Mouse (Mus musculus) heart, adult 2 months (tissue): ENCODE measurements around the gene Ccr5. TPM values are rescaled to one million over a fixed set of nuclear protein-coding genes. Genes with fewer than 3 reads are reported as not detected.
"Not testable (repeated sequence)": the region's sequence is repeated elsewhere in the genome, so short reads cannot be mapped to it uniquely, and the experiment has no call there.

Source experiments
- DNase-seq, 2 experiments: peaks; one replicate each; pipeline ENCODE4 v3.0.0; 2021
- H3K27ac ChIP-seq: fragments of 200-600 bp; 2 replicates; pipeline ENCODE4 v1.8.1; 2022
- H3K27me3 ChIP-seq: fragments of 200-500 bp; 2 replicates; pipeline ENCODE4 v1.6.1; 2012; ENCODE audit warnings: mild to moderate bottlenecking, low read length, inconsistent platforms, mixed read lengths; ENCODE audit not compliant: control insufficient read depth, insufficient read depth
- H3K36me3 ChIP-seq: fragments of 200-500 bp; 2 replicates; pipeline ENCODE4 v1.6.1; 2012; ENCODE audit warnings: low read length, inconsistent platforms; ENCODE audit not compliant: control insufficient read depth, insufficient read depth
- H3K4me1 ChIP-seq: fragments of 200-500 bp; 2 replicates; pipeline ENCODE4 v1.6.1; 2011; ENCODE audit warnings: low read length; ENCODE audit not compliant: control insufficient read depth, insufficient read depth
- H3K4me3 ChIP-seq: fragments of 200-600 bp; 2 replicates; pipeline ENCODE4 v1.8.1; 2022
- H3K79me2 ChIP-seq: fragments of 200-500 bp; replicated peaks from 2 replicates; pipeline ENCODE4 v1.6.1; 2012; ENCODE audit warnings: mild to moderate bottlenecking, inconsistent platforms, low read length, moderate library complexity, mixed read lengths; ENCODE audit not compliant: control insufficient read depth, insufficient read depth
- H3K9ac ChIP-seq: fragments of 200-500 bp; 2 replicates; pipeline ENCODE4 v1.6.1; 2012; ENCODE audit warnings: low read depth, mild to moderate bottlenecking, control low read depth, inconsistent platforms, low read length, mixed read lengths
- CTCF ChIP-seq: fragments of 200-600 bp; IDR thresholded peaks from 2 replicates; pipeline ENCODE4 v1.8.1; 2022; ENCODE audit warnings: antibody characterized with exemption, mild to moderate bottlenecking, moderate library complexity
- EP300 ChIP-seq: fragments of 200-500 bp; IDR thresholded peaks from 2 replicates; pipeline ENCODE4 v1.6.1; 2011; ENCODE audit warnings: low read depth, low read length, control low read depth; ENCODE audit not compliant: insufficient read depth
- POLR2A ChIP-seq: fragments of 200-500 bp; IDR thresholded peaks from 2 replicates; pipeline ENCODE4 v1.6.1; 2011; ENCODE audit warnings: mild to moderate bottlenecking, low read depth, low read length, control low read depth; ENCODE audit not compliant: insufficient read depth
- WGBS: fragments of 180-500 bp; shearing (Covaris S2); methylation state at CpG from one replicate; pipeline ENCODE4 v1.1.7; 2018; 5-methylcytosine and 5-hydroxymethylcytosine counted together
- intact Hi-C: fragments of 180-260 bp; cut with DNase I; formaldehyde crosslinking; loops from one replicate; pipeline ENCODE4 v1.15.1; 2025
- polyA plus RNA-seq: library from polyadenylated mRNA; depleted of rRNA; stranded (reverse); fragments of >200 nt; gene quantifications from 2 replicates; pipeline ENCODE4 v1.2.3, GENCODE M21; 2012
- total RNA-seq, 2 experiments: library from RNA; stranded (reverse); gene quantifications; 2 replicates each; pipeline ENCODE4 v1.2.3; 2021

The Ccr5 gene
- total and polyA plus RNA-seq, 3 experiments, result 0.82 to 2.2 (median 1.2) TPM

DNA sequence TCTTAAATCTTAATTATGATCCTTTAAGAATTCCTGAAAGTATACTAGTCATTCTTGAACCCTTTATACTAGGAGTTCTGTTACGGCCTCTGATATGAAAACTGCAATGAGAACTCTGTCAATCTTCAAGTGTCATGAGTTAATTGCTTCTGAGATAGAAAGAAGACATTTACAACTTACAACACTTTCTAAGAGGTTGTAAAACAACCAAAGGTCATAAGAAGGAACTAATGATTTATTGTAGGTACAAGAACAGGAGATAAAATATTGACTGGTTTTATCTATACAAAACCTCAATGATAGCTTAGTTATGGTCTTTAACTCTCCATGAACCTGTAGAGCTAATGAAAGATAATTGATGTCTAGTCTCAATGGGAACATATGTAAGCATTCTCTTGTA is 7.6 kb upstream of the Ccr5 start:
- Histone ChIP-seq H3K9ac (no peak overlapping the region), H3K79me2 (no peaks in the 10 kb centered on the region), H3K4me1 (no peaks in the 10 kb centered on the region), H3K27me3 (no peaks in the 10 kb centered on the region), H3K36me3 (no peaks in the 10 kb centered on the region), H3K27ac (no peak overlapping the region), H3K4me3 (no peak overlapping the region)
- WGBS, result 72% methylated on average over 1 of the region's 1 CpGs
- TF ChIP-seq POLR2A, result no peak
- no peak for TF ChIP-seq EP300
- TF ChIP-seq CTCF, result no peak
- no peak for DNase-seq
- intact Hi-C loops, result no loop called here

GRCm38 (mm10) chr9:124118489-124118888 is 2.9 kb upstream of the Ccr5 start:
- peak in 1 of 2 experiments; percentile 31 for DNase-seq
- H3K9ac ChIP-seq, result no peak overlapping the region
- H3K79me2 ChIP-seq, result no peaks in the 10 kb centered on the region
- TF ChIP-seq CTCF, result peak; percentile 53
- TF ChIP-seq EP300, result no peak
- TF ChIP-seq POLR2A, result no peak
- no peaks in the 10 kb centered on the region for H3K36me3 ChIP-seq
- H3K4me1 ChIP-seq, result no peaks in the 10 kb centered on the region
- no peaks in the 10 kb centered on the region for H3K27me3 ChIP-seq
- intact Hi-C loops, result no loop called here
- no peak overlapping the region for H3K4me3 ChIP-seq
- 88% methylated on average over 1 of the region's 1 CpGs for WGBS
- H3K27ac ChIP-seq, result no peak overlapping the region

DNA sequence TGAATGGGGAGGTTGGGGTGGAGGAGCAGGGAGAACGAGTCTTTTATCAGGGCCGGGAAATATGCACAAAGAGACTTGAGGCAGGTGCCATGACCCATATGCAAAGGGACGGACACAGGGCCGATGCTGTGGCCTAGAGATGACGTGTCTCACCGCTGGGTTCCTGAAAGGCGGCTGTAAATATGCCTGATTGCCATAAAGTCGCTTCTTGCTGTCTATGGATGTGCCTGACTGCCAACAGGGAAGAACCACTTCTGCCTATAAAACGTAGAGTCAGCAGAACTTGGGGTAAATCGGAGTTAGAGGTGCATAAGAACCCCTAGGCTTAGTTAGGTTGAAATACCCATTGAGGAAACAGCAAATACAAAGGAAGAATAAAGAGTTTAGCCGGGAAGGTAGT is 4.2 kb downstream of the Ccr5 start:
- Histone ChIP-seq H3K4me1 (peaks cover 2% of the 10 kb centered on the region; the same call in 1 of the 2 replicates), H3K36me3 (no peaks in the 10 kb centered on the region), H3K9ac (no peak overlapping the region), H3K27ac (peak overlapping the region; percentile 22; the same call in 1 of the 2 replicates), H3K4me3 (no peak overlapping the region), H3K79me2 (no peaks in the 10 kb centered on the region), H3K27me3 (no peaks in the 10 kb centered on the region)
- TF ChIP-seq CTCF (no peak), POLR2A (no peak), EP300 (no peak)
- WGBS, result 75% methylated on average over 11 of the region's 11 CpGs
- intact Hi-C loops, result no loop called here
- peak in 1 of 2 experiments; percentile 34 for DNase-seq

- Histone ChIP-seq H3K79me2 (no peaks in the 10 kb centered on the region), H3K36me3 (no peaks in the 10 kb centered on the region), H3K27ac (peak overlapping the region; percentile 22; the same call in 1 of the 2 replicates), H3K4me1 (peaks cover 2% of the 10 kb centered on the region; the same call in 1 of the 2 replicates), H3K9ac (no peak overlapping the region), H3K27me3 (no peaks in the 10 kb centered on the region), H3K4me3 (no peak overlapping the region)
- intact Hi-C loops, result no loop called here
- DNase-seq, result peak in 1 of 2 experiments; percentile 14
- WGBS, result 22% methylated on average over 5 of the region's 5 CpGs
- TF ChIP-seq POLR2A, result no peak
- TF ChIP-seq EP300, result no peak
- TF ChIP-seq CTCF, result no peak
Measured at GRCm38 (mm10) chr9:124126373-124126772, 5.0 kb downstream of the Ccr5 start.

DNA sequence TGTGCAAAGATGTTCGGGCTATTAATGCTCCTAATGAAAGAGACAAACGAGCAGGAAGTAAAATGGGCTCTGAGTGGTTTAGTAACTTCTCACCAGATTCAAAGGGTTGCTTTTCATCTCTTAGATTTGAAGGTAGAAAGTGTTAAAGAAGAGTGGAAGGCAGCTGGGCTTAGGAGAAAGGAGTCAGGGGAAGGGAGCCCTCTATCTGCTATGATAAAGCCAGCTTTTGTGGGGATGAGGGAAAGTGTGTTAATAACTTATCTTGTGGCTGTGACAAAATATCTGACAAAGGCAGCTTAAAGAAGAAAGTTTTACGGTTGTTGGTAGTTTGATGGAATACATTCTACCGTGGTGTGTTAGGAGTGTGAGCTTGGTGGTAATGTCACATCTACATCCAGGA is 6.1 kb downstream of the Ccr5 start:
- no peak for DNase-seq
- intact Hi-C loops, result no loop called here
- Histone ChIP-seq H3K79me2 (no peaks in the 10 kb centered on the region), H3K4me1 (peaks cover 2% of the 10 kb centered on the region; the same call in 1 of the 2 replicates), H3K4me3 (no peak overlapping the region), H3K36me3 (no peaks in the 10 kb centered on the region), H3K9ac (no peak overlapping the region), H3K27me3 (no peaks in the 10 kb centered on the region), H3K27ac (no peak overlapping the region)
- 44% methylated on average over 4 of the region's 4 CpGs for WGBS
- TF ChIP-seq CTCF (no peak), POLR2A (no peak), EP300 (no peak)

DNA sequence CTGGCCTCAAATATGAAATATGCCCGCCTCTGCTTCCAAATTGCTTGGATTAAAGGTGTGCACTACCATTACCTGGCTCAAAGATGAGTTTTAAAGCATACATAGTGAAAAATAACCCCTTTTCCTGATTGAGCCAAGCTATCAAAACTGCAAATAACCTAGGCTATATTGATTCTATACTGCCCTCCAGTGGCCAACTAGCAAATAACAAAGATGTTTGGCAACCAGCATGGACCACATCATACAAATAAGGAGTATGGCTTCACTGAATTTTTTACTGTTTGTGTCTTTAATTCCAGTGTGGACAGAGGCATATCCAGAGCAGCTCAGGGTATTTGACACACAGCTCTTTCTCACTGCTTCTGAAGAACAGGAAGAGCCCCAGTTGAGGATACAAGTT is 7.0 kb downstream of the Ccr5 start:
- Histone ChIP-seq H3K9ac (no peak overlapping the region), H3K27ac (no peak overlapping the region), H3K79me2 (no peaks in the 10 kb centered on the region), H3K4me1 (peaks cover 2% of the 10 kb centered on the region; the same call in 1 of the 2 replicates), H3K36me3 (no peaks in the 10 kb centered on the region), H3K27me3 (no peaks in the 10 kb centered on the region), H3K4me3 (no peak overlapping the region)
- 0% methylated on average over 1 of the region's 1 CpGs for WGBS
- intact Hi-C loops, result no loop called here
- TF ChIP-seq EP300 (no peak), CTCF (peak; percentile 88), POLR2A (no peak)
- DNase-seq, result peak in 1 of 2 experiments; percentile 16

DNA sequence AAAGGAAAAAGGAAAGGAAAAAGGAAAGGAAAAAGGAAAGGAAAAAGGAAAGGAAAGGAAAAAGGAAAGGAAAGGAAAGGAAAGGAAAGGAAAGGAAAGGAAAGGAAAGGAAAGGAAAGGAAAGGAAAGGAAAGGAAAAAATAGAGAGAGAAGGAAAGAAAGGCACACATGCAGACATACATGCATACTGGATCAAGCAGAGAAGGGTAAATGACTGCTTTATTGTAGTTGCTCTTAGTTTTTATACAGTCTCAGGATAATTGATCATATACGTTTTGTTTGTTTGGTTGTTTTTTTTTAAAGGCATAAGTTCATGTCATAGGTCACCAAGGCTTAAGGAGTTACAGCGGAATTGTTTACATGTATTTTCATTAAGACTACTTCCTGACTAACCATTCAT is 11.6 kb downstream of the Ccr5 start:
- H3K27me3 ChIP-seq, H3K36me3 ChIP-seq, DNase-seq, intact Hi-C loops, H3K4me1 ChIP-seq, H3K9ac ChIP-seq, H3K4me3 ChIP-seq, H3K27ac ChIP-seq, H3K79me2 ChIP-seq: not testable (repeated sequence)
- WGBS, result 83% methylated on average over 2 of the region's 2 CpGs

DNA sequence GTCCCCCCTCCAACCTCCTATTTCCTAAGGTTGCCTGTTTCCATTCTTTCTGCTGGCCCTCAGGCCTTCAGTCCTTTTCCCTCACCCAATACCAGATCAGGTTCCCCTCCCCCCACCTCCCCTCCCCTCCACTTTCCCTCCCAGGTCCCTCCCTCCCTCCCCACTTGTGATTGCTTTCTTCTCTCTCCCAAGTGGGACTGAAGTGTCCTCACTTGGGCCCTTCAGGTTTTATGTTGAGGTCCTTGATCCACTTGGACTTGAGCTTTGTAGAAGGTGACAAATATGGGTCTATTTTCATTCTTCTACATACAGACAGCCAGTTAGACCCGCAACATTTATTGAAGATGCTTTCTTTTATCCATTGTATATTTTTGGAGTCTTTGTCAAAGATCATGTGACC is 13.6 kb downstream of the Ccr5 start:
- DNase-seq, H3K27ac ChIP-seq, H3K4me1 ChIP-seq, H3K27me3 ChIP-seq, intact Hi-C loops, H3K36me3 ChIP-seq, H3K79me2 ChIP-seq, H3K9ac ChIP-seq, H3K4me3 ChIP-seq: not testable (repeated sequence)
- 79% methylated on average over 1 of the region's 1 CpGs for WGBS
